Mouse (Mus musculus) bone marrow, adult 2 months (tissue): ENCODE data around the gene Vps52. TPM values are rescaled to one million over a fixed set of nuclear protein-coding genes. Genes with fewer than 3 reads are reported as not detected.
A peak's percentile ranks its signal among the peaks of the same experiment; 100 is the strongest.

Source experiments
- H3K27ac ChIP-seq: fragments of 200-500 bp; 2 replicates; pipeline ENCODE4 v1.5.1; 2012; ENCODE audit warnings: low read depth, mild to moderate bottlenecking, control low read depth, inconsistent platforms, low read length; ENCODE audit not compliant: control insufficient read depth, poor library complexity, insufficient read depth
- H3K4me1 ChIP-seq: fragments of 200-500 bp; 2 replicates; pipeline ENCODE4 v1.6.1; 2011; ENCODE audit warnings: low read length; ENCODE audit not compliant: control insufficient read depth, insufficient read depth
- H3K4me3 ChIP-seq: fragments of 200-500 bp; replicated peaks from 2 replicates; pipeline ENCODE3; 2011; ENCODE audit warnings: mild to moderate bottlenecking, low read depth, low read length, control low read depth; ENCODE audit not compliant: control insufficient read depth
- CTCF ChIP-seq: fragments of 200-500 bp; IDR thresholded peaks from 2 replicates; pipeline ENCODE4 v1.5.1; 2011; ENCODE audit warnings: low read length, control low read depth; ENCODE audit not compliant: control insufficient read depth, insufficient read depth
- POLR2A ChIP-seq: fragments of 200-500 bp; IDR thresholded peaks from 2 replicates; pipeline ENCODE4 v1.6.1; 2011; ENCODE audit warnings: low read depth, mild to moderate bottlenecking, control low read depth, low read length, borderline replicate concordance; ENCODE audit not compliant: control insufficient read depth
- WGBS: fragments of 180-500 bp; shearing (Covaris S2); methylation state at CpG from one replicate; pipeline ENCODE4 v1.1.7; 2018; 5-methylcytosine and 5-hydroxymethylcytosine counted together
- polyA plus RNA-seq: library from polyadenylated mRNA; stranded (reverse); fragments of >200 nt; gene quantifications from 2 replicates; pipeline ENCODE4 v1.2.4, GENCODE M21; 2011; ENCODE audit warnings: low replicate concordance; ENCODE audit not compliant: missing spikeins, insufficient read depth, insufficient read length

The Vps52 gene
- polyA plus RNA-seq, 1 experiment, result 23.1 TPM

GRCm38 (mm10) chr17:33918293-33919203 lies 37.1 kb upstream of the Vps52 start:
- Histone ChIP-seq H3K27ac (peak overlapping the region; percentile 89), H3K4me3 (peak overlapping the region; percentile 78), H3K4me1 (peaks cover 6% of the 10 kb centered on the region)
- 71% methylated on average over 37 of the region's 37 CpGs for WGBS
- no peak; the same call in 1 of the 2 replicates for TF ChIP-seq POLR2A
- no peak for TF ChIP-seq CTCF

- TF ChIP-seq POLR2A (peak; percentile 56; the same call in 1 of the 2 replicates), CTCF (peak; percentile 37)
- H3K4me1 ChIP-seq, result peaks cover 6% of the 10 kb centered on the region
- H3K4me3 ChIP-seq, result peak overlapping the region; percentile 78
- under 1% methylated on average over 52 of the region's 52 CpGs for WGBS
- H3K27ac ChIP-seq, result peak overlapping the region; percentile 89
Observed at GRCm38 (mm10) chr17:33919351-33920281, 36.0 kb upstream of the Vps52 start.

GRCm38 (mm10) chr17:33920282-33921097 lies 35.1 kb upstream of the Vps52 start:
- WGBS, result under 1% methylated on average over 36 of the region's 36 CpGs

GRCm38 (mm10) chr17:33921361-33921760 lies 34.3 kb upstream of the Vps52 start:
- Histone ChIP-seq H3K4me1 (peaks cover 4% of the 10 kb centered on the region; the same call in 1 of the 2 replicates), H3K27ac (no peak overlapping the region), H3K4me3 (no peak overlapping the region)
- TF ChIP-seq POLR2A (no peak), CTCF (no peak)
- 85% methylated on average over 7 of the region's 7 CpGs for WGBS

More at GRCm38 (mm10) chr17:33920282-33921097, 35.1 kb upstream of the Vps52 start:
- H3K4me1 ChIP-seq, result peaks cover 4% of the 10 kb centered on the region; the same call in 1 of the 2 replicates
- peak overlapping the region; percentile 78 for H3K4me3 ChIP-seq
- H3K27ac ChIP-seq, result peak overlapping the region; percentile 89
- peak; percentile 24; the same call in 1 of the 2 replicates for TF ChIP-seq POLR2A
- peak; percentile 95 for TF ChIP-seq CTCF

GRCm38 (mm10) chr17:33924577-33925283 lies 30.9 kb upstream of the Vps52 start:
- 80% methylated on average over 10 of the region's 10 CpGs for WGBS
- Histone ChIP-seq H3K4me3 (no peak overlapping the region), H3K4me1 (no peaks in the 10 kb centered on the region; the same call in 1 of the 2 replicates), H3K27ac (no peak overlapping the region)
- TF ChIP-seq POLR2A (no peak), CTCF (peak; percentile 46)

GRCm38 (mm10) chr17:33925406-33926116 lies 30.1 kb upstream of the Vps52 start:
- Histone ChIP-seq H3K27ac (no peak overlapping the region), H3K4me1 (no peaks in the 10 kb centered on the region; the same call in 1 of the 2 replicates), H3K4me3 (no peak overlapping the region)
- 90% methylated on average over 21 of the region's 21 CpGs for WGBS
- TF ChIP-seq POLR2A (no peak), CTCF (no peak)
